Mouse (Mus musculus) brain, adult 10 weeks (tissue): ENCODE results near the gene Tex13a. TPM values are rescaled to one million over a fixed set of nuclear protein-coding genes. Genes with fewer than 3 reads are reported as not detected.

Experiments
- polyA plus RNA-seq: library from polyadenylated mRNA; stranded (reverse); fragments of 350-450 nt; fragmentation: Illumina TruSeq; extraction: RNeasy Lipid Tissue Mini Kit (QIAGEN cat#74804); gene quantifications from one replicate; pipeline ENCODE4 v1.2.3, GENCODE M21; 2015; ENCODE audit warnings: low read depth, low replicate concordance

Gene Tex13a
- not detected for polyA plus RNA-seq

GRCm38 (mm10) chrX:138209480-138209879, at the start of gene Tex13a:
Gene Tex13a (minus strand): TSS chrX:138209580.

